Mouse (Mus musculus): ENCODE measurements around the gene Vmn1r85.
"Not testable (repeated sequence)": the region's sequence is repeated elsewhere in the genome, so short reads cannot be mapped to it uniquely, and the experiment has no call there.

Vmn1r85 gene

DNA sequence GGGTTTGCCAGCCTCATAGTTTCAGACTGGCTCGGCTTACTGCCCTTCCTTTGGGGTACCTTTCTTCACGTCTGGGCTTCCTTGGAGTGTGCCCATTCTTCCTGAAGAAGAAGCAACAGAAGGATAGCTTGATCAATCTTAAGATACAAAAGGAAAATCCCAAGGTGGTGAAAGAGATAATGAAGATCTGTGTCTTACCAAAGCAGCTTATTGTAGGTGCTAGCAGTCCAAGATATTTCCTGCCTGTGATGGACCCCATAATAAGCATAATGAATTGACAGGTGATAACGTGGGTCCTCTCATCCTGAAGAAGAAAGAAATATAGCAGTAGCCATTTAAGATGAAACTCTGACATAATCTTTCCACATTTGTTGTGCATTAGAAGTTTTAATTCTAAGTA is at the start of gene Vmn1r85:
Gene Vmn1r85, minus strand, starts transcription at position 101 of the 400 bp plus-strand sequence.
- DNase-seq (ENCODE audit: low read depth), result no peak

DNA sequence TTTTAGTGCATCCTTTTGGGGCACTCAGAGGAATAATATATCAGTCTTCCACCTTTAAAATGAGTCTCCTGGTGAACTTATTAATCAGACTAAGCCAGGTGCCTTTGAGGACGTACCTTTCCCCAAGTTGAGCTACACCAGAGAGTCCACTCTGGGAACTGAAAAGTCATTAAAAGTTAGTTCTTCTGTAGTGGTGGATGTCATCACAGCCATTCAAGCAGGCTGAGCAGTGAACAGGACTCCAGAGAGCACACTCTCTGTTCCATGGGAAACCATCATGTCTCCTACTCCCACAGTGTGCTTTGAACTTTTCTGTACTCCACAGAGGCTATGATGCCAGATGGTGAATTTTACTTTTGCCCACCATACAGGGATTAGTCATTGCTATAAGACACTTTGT is 45.1 kb upstream of the Vmn1r85 start, which contains the start of gene Vmn1r87:
Gene Vmn1r87, minus strand, starts transcription at position 101 of the 400 bp plus-strand sequence.
- DNase-seq (ENCODE audit: low read depth), result no peak

DNA sequence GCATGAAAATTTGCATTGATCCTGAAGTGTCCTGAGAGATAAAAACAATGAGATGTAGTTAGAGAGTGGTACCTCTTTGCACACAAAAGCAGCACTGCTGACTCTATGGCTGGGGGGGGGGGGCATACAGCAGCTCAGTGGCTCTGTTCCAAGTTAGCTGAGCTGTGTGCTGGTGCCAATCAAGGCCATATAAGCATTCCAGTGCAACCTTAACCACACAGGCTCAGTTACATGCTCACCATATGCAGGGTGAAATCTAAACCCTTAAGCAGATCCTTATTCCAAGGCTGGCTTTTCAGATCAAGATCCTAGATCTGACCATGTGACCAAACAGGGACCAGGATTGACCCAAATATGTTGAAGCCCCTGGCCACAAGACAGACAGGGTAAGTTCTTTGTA is 42.4 kb upstream of the Vmn1r85 start:
- no peak for DNase-seq (ENCODE audit: low read depth)

DNA sequence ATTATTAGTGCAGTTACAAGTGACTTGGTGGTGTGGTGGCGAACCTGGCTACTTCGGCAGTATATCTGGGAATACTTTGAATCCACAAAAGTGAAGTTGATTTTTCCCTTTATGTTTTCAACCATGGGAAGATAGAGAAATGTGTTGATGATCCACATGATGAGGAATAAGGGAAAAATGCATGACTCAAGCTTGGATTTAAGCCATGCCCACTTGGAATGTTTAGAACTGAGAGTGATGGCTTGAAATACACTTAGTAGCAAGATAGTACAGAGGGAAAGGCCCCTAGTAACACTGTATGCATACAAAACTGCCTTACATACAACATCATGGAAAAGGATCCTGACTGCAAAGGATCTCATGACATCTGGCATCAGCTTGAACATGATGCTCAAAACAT is 36.9 kb upstream of the Vmn1r85 start:
- DNase-seq (ENCODE audit: low read depth), result no peak

DNA sequence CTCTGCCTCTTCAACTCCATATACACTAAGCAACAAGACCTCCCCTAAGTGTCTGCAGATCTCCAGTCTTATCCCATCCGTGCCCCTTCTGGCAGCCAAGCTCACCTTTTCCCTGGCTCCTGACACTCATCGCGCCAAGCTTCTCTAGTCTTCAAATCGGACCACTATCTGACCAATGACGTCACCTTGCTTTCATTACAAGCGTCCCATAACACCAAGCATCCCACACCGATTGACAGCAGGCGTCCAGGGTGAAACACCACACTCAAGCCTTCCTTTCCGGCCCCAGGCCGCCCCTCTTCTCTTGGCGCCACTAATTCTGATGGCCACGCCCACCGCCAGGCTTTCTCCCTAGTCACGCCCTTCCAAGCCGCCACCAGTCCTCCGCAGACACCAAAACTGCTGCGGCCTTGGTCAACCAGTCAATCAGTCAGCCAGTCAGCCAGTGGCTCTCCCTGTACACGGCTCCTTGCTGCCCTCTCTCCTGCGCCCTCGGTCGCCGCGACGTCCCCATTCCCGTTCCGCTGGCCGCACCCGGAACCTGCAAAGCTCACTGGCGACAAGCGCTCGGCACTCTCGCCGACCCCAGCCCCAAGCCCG is 28.7 kb upstream of the Vmn1r85 start:
- DNase-seq (ENCODE audit: low read depth), result not testable (repeated sequence)

DNA sequence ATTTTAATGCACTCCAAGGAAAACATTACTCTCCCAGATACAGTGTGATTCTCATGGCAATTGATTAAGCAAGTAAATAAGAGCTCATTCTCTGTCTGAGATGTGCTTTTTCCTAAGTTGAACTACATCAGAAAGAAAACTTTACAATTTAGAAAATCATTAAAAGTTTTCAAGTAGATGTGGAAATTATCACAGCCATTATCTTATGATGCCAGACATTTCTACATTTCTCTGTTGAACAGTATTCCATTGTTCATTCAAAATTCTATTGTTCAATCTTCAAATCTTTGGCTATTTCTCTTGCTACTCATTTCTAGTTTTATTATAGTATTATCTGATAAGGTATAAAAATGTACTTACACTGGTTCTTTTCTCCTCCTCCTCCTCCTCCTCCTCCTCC is 24.8 kb upstream of the Vmn1r85 start, which contains the start of gene Vmn1r86:
Gene Vmn1r86, minus strand, starts transcription at position 101 of the 400 bp plus-strand sequence.
- DNase-seq (ENCODE audit: low read depth), result no peak

DNA sequence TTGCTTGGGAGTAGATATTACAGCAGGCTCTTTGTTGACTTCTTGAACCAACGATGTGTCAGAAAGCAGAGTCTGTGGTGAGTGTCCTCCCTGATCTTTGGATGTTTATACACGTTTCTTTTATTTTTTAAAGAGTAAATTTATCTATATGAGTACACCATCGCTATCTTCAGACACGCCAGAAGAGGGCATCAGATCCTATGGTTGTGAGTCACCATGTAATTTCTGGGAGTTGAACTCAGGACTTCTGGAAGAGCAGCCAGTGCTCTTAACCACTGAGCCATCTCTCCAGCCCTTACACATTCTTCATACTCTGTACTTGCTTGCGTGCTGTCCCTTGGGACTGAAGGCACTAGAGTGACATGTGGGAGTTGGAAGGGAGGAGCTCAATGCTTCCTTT is 22.7 kb downstream of the Vmn1r85 start:
- DNase-seq (ENCODE audit: low read depth), result no peak

DNA sequence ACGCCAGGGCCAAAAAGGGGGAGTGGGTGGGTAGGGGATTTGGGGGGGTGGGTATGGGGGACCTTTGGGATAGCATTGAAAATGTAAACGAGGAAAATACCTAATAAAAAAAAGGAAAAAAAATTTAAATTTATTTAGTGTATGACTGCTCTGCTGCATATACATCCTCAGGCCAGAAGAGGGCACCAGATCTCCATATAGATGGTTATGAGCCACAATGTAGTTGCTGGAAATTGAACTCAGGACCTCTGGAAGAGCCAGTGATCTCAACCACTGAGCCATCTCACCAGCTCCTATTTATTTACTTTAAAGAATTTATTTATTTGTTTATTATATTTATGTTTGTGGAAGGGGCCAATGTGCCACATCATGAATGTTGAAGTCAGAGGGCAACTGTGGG is 31.6 kb downstream of the Vmn1r85 start:
- DNase-seq (ENCODE audit: low read depth), result peak; percentile 55

DNA sequence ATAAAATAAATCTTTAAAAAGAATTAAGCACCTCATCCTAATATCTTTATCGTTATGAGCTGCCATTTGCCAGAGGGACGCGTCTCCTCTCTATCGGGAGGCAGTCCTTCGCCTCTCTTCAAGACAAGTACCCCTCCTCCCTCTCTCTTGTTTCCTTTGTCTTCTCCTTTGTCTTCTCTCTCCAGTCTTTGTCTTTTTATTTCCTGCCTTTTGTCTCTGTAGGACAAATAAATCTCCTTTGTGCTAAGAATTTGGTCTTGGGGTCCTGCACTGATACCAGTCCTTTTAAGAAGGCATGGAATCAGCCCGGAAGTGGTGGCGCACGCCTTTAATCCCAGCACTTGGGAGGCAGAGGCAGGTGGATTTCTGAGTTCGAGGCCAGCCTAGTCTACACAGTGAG is 35.4 kb downstream of the Vmn1r85 start:
- no peak for DNase-seq (ENCODE audit: low read depth)

DNA sequence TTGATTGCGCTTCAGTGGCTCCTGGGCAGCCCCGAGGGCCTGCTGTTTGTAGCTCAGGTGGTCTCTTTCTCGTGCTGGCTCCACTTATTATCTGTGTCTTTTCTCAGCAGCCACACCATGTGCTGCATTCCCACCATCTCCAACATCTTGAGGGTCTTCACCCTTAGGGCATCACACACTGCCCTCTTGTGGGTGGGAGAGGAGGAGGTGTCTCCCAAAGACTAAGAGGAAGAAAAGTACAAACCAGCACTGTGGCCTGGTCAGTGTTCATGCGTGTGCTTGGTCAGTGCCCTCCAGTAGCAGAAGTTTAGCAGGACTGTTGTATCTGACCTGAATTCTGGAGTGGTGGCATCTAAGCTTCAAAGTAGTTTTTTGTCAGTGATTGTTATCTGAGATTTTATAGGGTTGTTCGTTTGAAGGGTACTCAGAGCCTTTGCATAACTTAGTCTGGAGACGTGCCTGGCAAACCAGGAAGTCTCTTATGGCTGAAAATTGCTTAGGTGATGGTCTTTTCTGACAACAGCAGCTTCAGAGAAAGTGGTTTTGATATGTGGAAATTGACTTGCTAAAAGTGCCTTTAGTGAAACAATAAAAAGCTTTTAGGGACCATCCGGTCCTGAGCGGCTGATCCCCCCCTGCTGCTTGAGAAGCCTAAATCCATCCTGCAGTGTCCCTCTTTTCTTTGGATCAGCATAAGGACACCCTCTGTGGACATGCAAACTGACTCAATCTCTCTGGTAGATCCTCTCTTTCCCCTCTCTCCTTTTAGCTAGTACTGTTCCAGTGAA is 37.9 kb downstream of the Vmn1r85 start:
- no peak for DNase-seq (ENCODE audit: low read depth)

DNA sequence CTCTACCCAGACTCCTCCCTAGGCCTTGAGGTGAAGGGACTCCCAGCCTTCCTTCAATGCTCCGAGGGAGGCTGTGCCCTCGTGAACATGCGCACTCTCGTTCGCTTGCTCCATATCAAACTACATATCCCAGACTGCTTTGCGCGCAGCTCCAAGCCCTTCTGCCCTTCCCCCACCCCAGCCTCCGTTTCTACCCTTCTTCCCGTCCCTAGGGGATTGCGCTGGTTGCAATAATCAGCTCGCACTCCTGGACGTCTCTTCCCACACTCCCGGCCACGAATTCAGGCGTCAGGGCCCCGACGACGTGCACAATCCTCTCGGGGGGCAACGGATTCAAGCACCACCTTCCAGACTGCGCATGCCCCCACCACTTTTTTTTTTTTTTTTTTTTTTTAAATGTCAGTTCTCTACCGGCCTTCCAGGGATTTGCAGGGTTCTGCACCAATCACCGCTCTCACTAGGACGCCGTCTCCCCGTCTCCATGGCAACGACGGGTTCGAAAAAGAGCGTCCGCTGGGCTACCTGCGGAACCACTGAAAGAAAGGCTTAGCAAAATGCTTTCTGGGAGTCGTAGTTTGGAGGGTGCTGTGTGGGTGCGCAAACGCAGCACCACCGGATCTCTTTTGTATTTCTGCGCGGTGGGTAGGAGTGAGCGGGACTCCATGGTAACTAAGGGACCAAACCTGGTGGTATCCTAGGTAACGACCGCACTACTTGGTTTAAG is 40.5 kb downstream of the Vmn1r85 start, which contains the start of gene Mzf1:
Gene Mzf1, minus strand, starts transcription at position 478 of the 724 bp plus-strand sequence.
- peak; percentile 97 for DNase-seq (ENCODE audit: low read depth)

DNA sequence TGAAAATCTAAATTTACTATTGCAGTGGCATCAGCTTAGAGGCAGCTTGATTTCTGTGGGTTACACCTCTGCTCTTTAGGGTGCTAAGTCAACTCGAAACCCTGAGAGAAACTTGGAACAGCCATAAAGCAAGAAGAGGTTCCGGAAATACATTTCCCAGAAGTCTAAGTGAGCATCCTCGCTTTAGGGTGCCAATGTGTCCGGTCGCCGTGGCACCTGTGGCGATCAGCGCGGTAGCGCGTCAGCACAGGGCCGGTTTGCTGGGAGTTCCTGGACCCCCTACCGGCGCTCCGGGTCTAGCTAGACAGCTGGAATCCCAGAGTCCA is 41.0 kb downstream of the Vmn1r85 start:
- DNase-seq (ENCODE audit: low read depth), result no peak

DNA sequence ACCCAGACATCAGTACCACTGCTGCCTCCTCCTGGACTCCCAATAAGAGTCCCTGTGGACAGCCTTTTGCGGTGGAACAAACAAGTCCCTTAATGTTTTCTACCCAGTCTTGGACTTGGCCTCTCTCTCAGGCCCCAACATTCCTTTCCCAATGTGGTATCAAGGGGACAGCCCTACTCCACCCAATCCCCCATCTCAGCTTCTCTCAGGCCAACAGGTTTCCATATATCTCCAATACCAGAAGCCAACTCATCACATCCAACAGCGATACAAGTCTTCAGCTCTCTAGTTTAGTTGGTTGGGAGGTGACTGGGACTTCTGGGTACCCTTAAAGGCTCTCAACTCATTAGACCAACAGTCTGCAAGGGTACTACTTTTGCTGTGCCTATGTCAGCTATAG is 41.5 kb downstream of the Vmn1r85 start:
- no peak for DNase-seq (ENCODE audit: low read depth)

DNA sequence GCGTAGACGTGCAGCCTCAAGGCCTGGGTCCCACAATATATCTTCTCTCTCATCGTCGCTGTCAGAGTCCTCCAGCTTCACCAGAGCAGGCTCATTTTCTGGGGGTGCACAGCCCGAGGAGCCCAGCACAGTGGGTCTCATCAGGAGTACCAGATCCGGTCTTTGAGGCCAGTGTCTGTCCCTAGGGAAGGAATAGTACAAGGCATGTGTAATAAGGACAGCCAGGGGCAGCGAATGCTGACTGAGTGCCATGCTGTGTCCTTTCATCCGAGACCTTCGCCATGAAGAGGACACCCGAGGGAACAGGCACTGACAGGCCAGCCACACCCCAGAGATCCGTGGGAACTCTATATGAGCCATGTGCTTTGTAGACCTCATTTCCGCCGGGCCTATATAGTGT is 42.0 kb downstream of the Vmn1r85 start:
- no peak for DNase-seq (ENCODE audit: low read depth)

DNA sequence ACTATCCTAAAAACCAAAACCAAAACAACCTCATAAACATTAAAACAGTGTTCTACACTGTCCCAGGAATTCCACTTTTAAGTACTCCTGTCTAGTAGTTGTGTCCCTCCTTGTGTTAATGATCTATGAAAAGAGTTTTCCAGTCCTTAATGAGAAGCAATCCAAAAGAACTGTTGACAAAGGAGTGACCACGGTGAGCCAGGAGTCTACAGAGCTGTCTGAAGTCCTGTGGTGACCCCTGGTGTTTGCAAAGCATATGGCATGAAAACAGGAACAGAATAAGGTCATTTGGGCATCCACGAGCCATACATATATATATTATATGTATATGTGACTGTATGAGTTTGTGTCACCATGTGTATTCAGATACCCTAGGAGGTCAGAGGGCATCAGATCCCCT is 48.9 kb downstream of the Vmn1r85 start:
- peak; percentile 86 for DNase-seq (ENCODE audit: low read depth)

DNA sequence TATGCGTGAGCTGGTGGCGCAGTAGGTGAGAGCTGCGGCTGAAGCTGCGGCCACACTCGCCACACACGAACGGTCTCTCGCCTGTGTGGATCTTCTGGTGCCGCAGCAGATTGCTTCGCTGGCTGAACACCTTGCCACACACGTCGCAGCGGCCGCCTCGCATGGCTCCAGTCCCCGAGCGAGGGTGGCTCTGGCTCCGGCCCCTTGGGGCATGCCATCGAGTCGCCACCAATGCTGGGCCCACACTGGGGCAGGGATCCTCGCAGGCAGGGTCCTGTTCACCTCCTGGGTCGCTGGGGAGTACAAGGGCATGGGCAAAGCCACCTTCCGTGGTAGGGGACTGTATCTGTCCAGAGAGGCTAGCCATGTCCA is 50.7 kb downstream of the Vmn1r85 start:
- DNase-seq (ENCODE audit: low read depth), result no peak

DNA sequence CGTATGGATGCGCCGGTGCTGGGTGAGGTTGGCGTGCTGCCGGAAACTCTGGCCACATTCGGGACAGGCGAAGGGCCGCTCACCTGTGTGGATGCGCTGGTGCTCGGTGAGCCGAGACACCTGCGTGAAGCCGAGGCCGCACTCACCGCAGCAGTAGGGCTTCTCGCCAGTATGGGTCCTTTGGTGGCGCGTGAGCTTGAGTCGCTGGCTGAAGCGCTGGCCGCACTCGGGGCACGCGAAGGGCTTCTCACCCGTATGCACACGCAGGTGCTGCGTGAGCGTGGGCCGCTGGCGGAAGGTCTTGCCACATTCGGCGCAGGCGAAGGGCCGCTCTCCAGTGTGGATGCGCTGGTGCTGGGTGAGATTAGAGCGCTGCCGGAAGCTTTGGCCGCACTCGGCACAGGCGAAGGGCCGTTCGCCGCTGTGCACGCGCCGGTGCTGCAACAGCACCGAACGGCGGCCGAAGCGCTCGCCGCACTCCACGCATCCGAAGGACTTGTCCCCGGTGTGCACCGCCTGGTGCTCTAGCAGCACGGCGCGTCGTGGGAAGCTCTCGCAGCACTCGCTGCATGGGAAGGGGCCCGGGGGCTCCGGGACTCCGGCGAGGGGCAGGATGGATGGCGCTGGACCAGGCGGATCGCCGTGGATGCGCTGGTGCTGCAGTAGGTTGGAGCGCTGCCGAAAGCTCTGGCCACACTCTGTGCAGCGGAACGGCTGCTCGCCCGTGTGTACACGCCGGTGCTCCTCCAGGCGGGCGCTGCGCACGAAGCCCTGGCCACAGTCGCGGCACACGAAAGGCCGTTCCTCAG is 51.3 kb downstream of the Vmn1r85 start:
- no peak for DNase-seq (ENCODE audit: low read depth)

DNA sequence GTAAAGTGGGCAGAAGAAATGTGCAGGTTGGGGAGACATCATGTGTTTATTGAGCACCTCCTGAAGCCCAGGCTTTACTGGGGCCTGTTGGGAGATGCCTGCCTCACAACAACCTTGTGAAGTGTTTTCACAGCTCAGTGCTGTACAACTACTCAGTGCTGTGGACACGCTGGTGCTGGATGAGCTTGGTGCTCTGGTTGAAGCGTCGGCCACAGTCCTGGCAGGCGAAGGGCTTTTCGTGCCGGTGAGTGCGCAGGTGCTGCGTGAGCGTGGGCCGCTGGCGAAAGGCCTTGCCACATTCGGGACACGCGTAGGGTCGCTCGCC is 51.9 kb downstream of the Vmn1r85 start:
- no peak for DNase-seq (ENCODE audit: low read depth)

DNA sequence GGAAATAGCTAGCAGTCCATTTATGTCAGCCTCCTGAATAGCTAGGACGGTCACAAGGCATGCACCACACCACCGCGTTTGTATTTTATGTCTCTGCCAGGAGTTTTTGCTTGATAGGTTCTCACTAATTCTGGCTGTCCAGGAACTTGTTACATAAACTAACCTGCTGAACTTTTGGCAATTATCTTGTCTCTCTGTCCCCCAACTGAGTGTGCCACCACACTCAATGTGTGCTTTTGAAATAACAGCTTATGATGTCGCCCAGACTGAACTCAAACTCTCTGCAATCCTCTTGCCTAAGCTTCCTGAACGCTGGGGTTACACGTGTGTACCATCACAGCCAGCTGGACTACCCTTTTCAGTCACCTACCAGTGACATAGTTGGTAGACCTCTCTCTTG is 52.5 kb downstream of the Vmn1r85 start:
- DNase-seq (ENCODE audit: low read depth), result no peak

DNA sequence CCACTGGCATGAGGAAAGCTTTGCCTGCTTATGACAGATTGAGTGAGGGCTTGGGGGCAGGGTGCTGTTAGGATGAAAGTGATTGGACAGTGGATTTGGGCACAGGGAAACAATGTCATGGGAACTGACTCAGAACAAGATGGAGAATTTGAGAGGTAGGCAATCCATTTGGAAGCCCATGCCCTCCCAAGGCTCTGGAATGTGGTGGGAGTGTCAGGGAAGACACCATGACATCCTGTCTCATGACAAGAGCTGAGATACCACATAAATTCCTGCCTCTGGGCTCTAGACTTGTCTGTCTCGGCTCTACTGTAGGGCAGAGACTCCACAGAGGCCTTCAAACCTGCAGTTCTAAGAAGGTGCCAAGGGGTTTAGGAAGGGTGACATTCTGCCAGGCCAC is 53.7 kb downstream of the Vmn1r85 start:
- no peak for DNase-seq (ENCODE audit: low read depth)

DNA sequence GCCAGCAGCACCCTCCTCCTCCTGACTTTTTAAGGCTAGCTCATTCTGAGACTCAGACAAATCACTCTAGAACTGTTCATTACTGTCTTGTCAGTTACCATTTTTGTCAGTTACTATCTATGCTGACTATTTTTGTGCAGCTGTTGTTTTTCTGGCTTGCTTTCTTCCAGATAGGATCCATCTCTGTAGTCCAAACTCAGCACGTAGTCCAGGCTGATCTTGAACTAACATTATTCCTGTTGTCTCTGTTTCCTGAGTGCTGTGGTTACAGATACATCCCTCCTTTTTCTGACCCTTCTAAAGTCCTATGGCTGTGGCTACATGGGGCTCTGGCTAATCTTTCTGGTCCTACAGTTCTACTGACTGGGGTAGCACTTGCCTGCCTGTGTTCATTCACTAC is 55.8 kb downstream of the Vmn1r85 start:
- no peak for DNase-seq (ENCODE audit: low read depth)

DNA sequence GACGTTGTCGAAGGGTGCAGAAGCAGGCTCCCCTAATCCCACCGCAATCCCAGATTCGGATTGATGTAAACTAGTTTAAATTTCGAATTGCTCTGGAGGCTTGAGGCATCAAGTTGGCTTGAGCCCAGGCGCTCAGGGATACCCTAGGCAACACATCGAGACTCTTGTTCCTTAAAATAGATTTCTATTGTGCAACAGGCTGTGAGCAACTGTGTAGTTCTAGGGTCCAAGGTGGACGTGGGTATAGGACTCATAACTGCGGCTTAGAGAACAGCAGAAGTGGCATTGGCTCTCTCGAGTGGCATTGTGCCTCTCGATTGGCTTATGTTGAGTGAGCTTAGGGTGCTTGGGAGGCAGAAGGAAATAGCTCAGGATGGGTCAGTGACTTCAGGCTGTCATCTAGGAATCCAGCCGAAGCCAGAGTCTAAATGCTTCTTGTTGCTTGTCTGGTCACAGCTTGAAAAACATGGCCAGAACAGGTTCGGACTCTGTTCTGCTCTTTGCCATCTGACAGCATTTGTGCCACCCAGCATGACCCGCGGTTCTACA is 56.3 kb downstream of the Vmn1r85 start:
- DNase-seq (ENCODE audit: low read depth), result no peak
